Mouse (Mus musculus): ENCODE data around the gene Ldlrad1.

GRCm38 (mm10) chr4:107196454-107196853 lies 12.5 kb upstream of the Ldlrad1 start:
- TF ChIP-seq CTCF (IDR thresholded peaks at IDR 0.05; ENCODE audit: borderline replicate concordance, insufficient read depth, low read length) (no peak), POLR2A (IDR thresholded peaks at IDR 0.05; ENCODE audit: low read depth, low read length) (no peak)
